Mouse (Mus musculus) embryonic facial prominence, embryonic 15.5 days (tissue): ENCODE measurements around the gene Rbpjl. TPM values are rescaled to one million over a fixed set of nuclear protein-coding genes. Genes with fewer than 3 reads are reported as not detected.

Experiments
- ATAC-seq: fragments of 200-750 bp; cut with Nextera tagmentation; 2 replicates; pipeline ENCODE4 v1.8.0; 2017; ENCODE audit warnings: low read depth, moderate TSS enrichment; ENCODE audit not compliant: insufficient number of reproducible peaks, low FRiP score, low TSS enrichment
- H3K27ac ChIP-seq: fragments of 300-500 bp; sonication (generic); replicated peaks from 2 replicates; pipeline ENCODE4 v1.5.1; 2015; ENCODE audit warnings: mild to moderate bottlenecking, inconsistent platforms
- H3K27me3 ChIP-seq: fragments of 300-500 bp; sonication (generic); 2 replicates; pipeline ENCODE4 v1.6.1; 2015; ENCODE audit warnings: inconsistent platforms
- H3K36me3 ChIP-seq: fragments of 300-500 bp; sonication (generic); 2 replicates; pipeline ENCODE4 v1.6.1; 2015; ENCODE audit warnings: mild to moderate bottlenecking, inconsistent platforms
- H3K4me1 ChIP-seq: fragments of 300-500 bp; sonication (generic); 2 replicates; pipeline ENCODE4 v1.6.1; 2015; ENCODE audit warnings: inconsistent platforms
- H3K4me2 ChIP-seq: fragments of 300-500 bp; sonication (generic); replicated peaks from 2 replicates; pipeline ENCODE4 v1.6.1; 2015; ENCODE audit warnings: mild to moderate bottlenecking, inconsistent platforms
- H3K4me3 ChIP-seq: fragments of 300-500 bp; sonication (generic); replicated peaks from 2 replicates; pipeline ENCODE4 v1.5.1; 2015; ENCODE audit warnings: mild to moderate bottlenecking, inconsistent platforms
- H3K9ac ChIP-seq: fragments of 300-500 bp; sonication (generic); 2 replicates; pipeline ENCODE4 v1.6.1; 2015; ENCODE audit warnings: inconsistent platforms
- H3K9me3 ChIP-seq: fragments of 300-500 bp; sonication (generic); replicated peaks from 2 replicates; pipeline ENCODE4 v1.6.1; 2016; ENCODE audit warnings: inconsistent platforms
- WGBS: fragments of 180-500 bp; shearing (Covaris S2); methylation state at CpG from one replicate; pipeline ENCODE4 v1.1.7; 2015; 5-methylcytosine and 5-hydroxymethylcytosine counted together
- polyA plus RNA-seq: library from polyadenylated mRNA; unstranded; fragments of >200 nt; fragmentation: Nextera tagmentation; extraction: Ambion mirVana; gene quantifications from 2 replicates; pipeline ENCODE4 v1.2.1, GENCODE M21; 2015

The Rbpjl gene
- polyA plus RNA-seq, 1 experiment from 2014 or later = 0.98 TPM

- Histone ChIP-seq H3K36me3 (no peaks in the 10 kb centered on the region), H3K4me1 (peaks cover 23% of the 10 kb centered on the region), H3K4me2 (no peak overlapping the region), H3K27me3 (no peaks in the 10 kb centered on the region), H3K9ac (no peak overlapping the region), H3K27ac (no peak overlapping the region), H3K9me3 (no peaks in the 10 kb centered on the region), H3K4me3 (no peak overlapping the region)
- 61% methylated on average over 3 of the region's 3 CpGs for WGBS
- no peak for ATAC-seq
Observed at GRCm38 (mm10) chr2:164446086-164446469, 43.1 kb downstream of the Rbpjl start.

GRCm38 (mm10) chr2:164448140-164448539 is 45.2 kb downstream of the Rbpjl start:
- H3K27me3 ChIP-seq = no peaks in the 10 kb centered on the region
- no peak overlapping the region for H3K4me3 ChIP-seq
- no peak overlapping the region for H3K27ac ChIP-seq
- H3K9ac ChIP-seq = no peak overlapping the region
- 70% methylated on average over 1 of the region's 1 CpGs for WGBS
- H3K9me3 ChIP-seq = no peaks in the 10 kb centered on the region
- H3K4me2 ChIP-seq = no peak overlapping the region
- ATAC-seq = no peak
- H3K4me1 ChIP-seq = peaks cover 28% of the 10 kb centered on the region
- H3K36me3 ChIP-seq = no peaks in the 10 kb centered on the region

- Histone ChIP-seq H3K4me2 (no peak overlapping the region), H3K27ac (peak overlapping the region; percentile 61; the same call in 1 of the 2 replicates), H3K4me1 (peaks cover 23% of the 10 kb centered on the region), H3K36me3 (no peaks in the 10 kb centered on the region), H3K9me3 (no peaks in the 10 kb centered on the region), H3K9ac (no peak overlapping the region; the same call in 1 of the 2 replicates), H3K27me3 (no peaks in the 10 kb centered on the region), H3K4me3 (no peak overlapping the region)
- WGBS = 43% methylated on average over 5 of the region's 5 CpGs
- 0 out of 2 replicates have a peak, but pooled peaks have one; percentile 30 for ATAC-seq
Observed at GRCm38 (mm10) chr2:164448921-164449320, 46.0 kb downstream of the Rbpjl start.

GRCm38 (mm10) chr2:164449341-164450042 is 46.6 kb downstream of the Rbpjl start:
- Histone ChIP-seq H3K27ac (peak overlapping the region; percentile 61; the same call in 1 of the 2 replicates), H3K9ac (no peak overlapping the region), H3K27me3 (no peaks in the 10 kb centered on the region), H3K4me3 (no peak overlapping the region), H3K36me3 (no peaks in the 10 kb centered on the region), H3K9me3 (no peaks in the 10 kb centered on the region), H3K4me1 (peaks cover 25% of the 10 kb centered on the region), H3K4me2 (no peak overlapping the region)
- ATAC-seq = peak; percentile 58
- 80% methylated on average over 14 of the region's 14 CpGs for WGBS

- Histone ChIP-seq H3K4me1 (peaks cover 52% of the 10 kb centered on the region), H3K27ac (peak overlapping the region; percentile 55; the same call in 1 of the 2 replicates), H3K36me3 (no peaks in the 10 kb centered on the region), H3K27me3 (no peaks in the 10 kb centered on the region), H3K9me3 (no peaks in the 10 kb centered on the region), H3K4me2 (no peak overlapping the region), H3K9ac (no peak overlapping the region), H3K4me3 (no peak overlapping the region)
- ATAC-seq = peak; percentile 49; the same call in 1 of the 2 replicates
- 29% methylated on average over 13 of the region's 13 CpGs for whole genome bisulfite sequencing
Observed at GRCm38 (mm10) chr2:164452000-164452676, 49.2 kb downstream of the Rbpjl start.

GRCm38 (mm10) chr2:164453047-164453757 is 50.3 kb downstream of the Rbpjl start:
- H3K36me3 ChIP-seq = no peaks in the 10 kb centered on the region
- ATAC-seq = no peak
- no peaks in the 10 kb centered on the region for H3K9me3 ChIP-seq
- no peaks in the 10 kb centered on the region for H3K27me3 ChIP-seq
- H3K4me1 ChIP-seq = peaks cover 52% of the 10 kb centered on the region
- no peak overlapping the region for H3K9ac ChIP-seq
- no peak overlapping the region for H3K27ac ChIP-seq
- 71% methylated on average over 14 of the region's 14 CpGs for WGBS
- H3K4me2 ChIP-seq = no peak overlapping the region
- no peak overlapping the region for H3K4me3 ChIP-seq

GRCm38 (mm10) chr2:164453887-164454500 is 51.1 kb downstream of the Rbpjl start:
- Histone ChIP-seq H3K27me3 (no peaks in the 10 kb centered on the region), H3K4me3 (no peak overlapping the region), H3K4me2 (no peak overlapping the region), H3K9ac (no peak overlapping the region), H3K4me1 (peaks cover 47% of the 10 kb centered on the region), H3K9me3 (no peaks in the 10 kb centered on the region), H3K27ac (no peak overlapping the region), H3K36me3 (no peaks in the 10 kb centered on the region)
- no peak for ATAC-seq
- 58% methylated on average over 7 of the region's 7 CpGs for WGBS

- ATAC-seq = no peak
- no peak overlapping the region for H3K27ac ChIP-seq
- no peaks in the 10 kb centered on the region for H3K27me3 ChIP-seq
- H3K4me3 ChIP-seq = no peak overlapping the region
- H3K9me3 ChIP-seq = no peaks in the 10 kb centered on the region
- peaks cover 47% of the 10 kb centered on the region for H3K4me1 ChIP-seq
- H3K9ac ChIP-seq = no peak overlapping the region
- H3K4me2 ChIP-seq = no peak overlapping the region
- no peaks in the 10 kb centered on the region for H3K36me3 ChIP-seq
- 61% methylated on average over 10 of the region's 10 CpGs for WGBS
Observed at GRCm38 (mm10) chr2:164454846-164455245, 51.9 kb downstream of the Rbpjl start.

- H3K4me3 ChIP-seq = no peak overlapping the region
- no peak for ATAC-seq
- H3K4me2 ChIP-seq = no peak overlapping the region
- no peak overlapping the region for H3K27ac ChIP-seq
- 47% methylated on average over 6 of the region's 6 CpGs for WGBS
- H3K27me3 ChIP-seq = no peaks in the 10 kb centered on the region
- no peaks in the 10 kb centered on the region for H3K36me3 ChIP-seq
- no peak overlapping the region for H3K9ac ChIP-seq
- H3K9me3 ChIP-seq = no peaks in the 10 kb centered on the region
- H3K4me1 ChIP-seq = peaks cover 47% of the 10 kb centered on the region
Observed at GRCm38 (mm10) chr2:164455421-164456190, 52.7 kb downstream of the Rbpjl start.

GRCm38 (mm10) chr2:164456413-164456812 is 53.5 kb downstream of the Rbpjl start:
- Histone ChIP-seq H3K36me3 (no peaks in the 10 kb centered on the region), H3K9ac (no peak overlapping the region)

More at GRCm38 (mm10) chr2:164456413-164456812, 53.5 kb downstream of the Rbpjl start:
- Histone ChIP-seq H3K4me3 (no peak overlapping the region), H3K4me1 (peaks cover 47% of the 10 kb centered on the region), H3K27me3 (no peaks in the 10 kb centered on the region), H3K4me2 (0 out of 2 replicates have a peak overlapping the region, but pooled peaks have one; percentile 38), H3K27ac (no peak overlapping the region), H3K9me3 (no peaks in the 10 kb centered on the region)
- WGBS = 85% methylated on average over 1 of the region's 1 CpGs
- no peak for ATAC-seq
